Mouse (Mus musculus) intestine, embryonic 14.5 days (tissue): Measurements from ENCODE around the gene Usp46. TPM values are rescaled to one million over a fixed set of nuclear protein-coding genes. Genes with fewer than 3 reads are reported as not detected.
"Not testable (repeated sequence)": the region's sequence is repeated elsewhere in the genome, so short reads cannot be mapped to it uniquely, and the experiment has no call there.

Experiments
- ATAC-seq: fragments of 200-750 bp; cut with Nextera tagmentation; replicated peaks from 2 replicates; pipeline ENCODE4 v1.8.0; 2017; ENCODE audit warnings: low read depth, moderate number of reproducible peaks, moderate TSS enrichment, moderate library complexity; ENCODE audit not compliant: low FRiP score, low TSS enrichment
- DNase-seq: peaks from one replicate; pipeline ENCODE4 v3.0.0-alpha.2; 2018; ENCODE audit warnings: low spot score
- H3K27ac ChIP-seq: fragments of 300-500 bp; sonication (generic); 2 replicates; pipeline ENCODE4 v1.5.1; 2014; ENCODE audit warnings: low read depth, mild to moderate bottlenecking, control low read depth
- H3K27me3 ChIP-seq: fragments of 300-500 bp; sonication (generic); replicated peaks from 2 replicates; pipeline ENCODE4 v1.6.1; 2014; ENCODE audit warnings: low read length, control low read depth; ENCODE audit not compliant: control insufficient read depth, insufficient read depth
- H3K36me3 ChIP-seq: fragments of 300-500 bp; sonication (generic); 2 replicates; pipeline ENCODE4 v1.6.1; 2014; ENCODE audit warnings: low read length, control low read depth; ENCODE audit not compliant: control insufficient read depth, insufficient read depth
- H3K4me1 ChIP-seq: fragments of 300-500 bp; sonication (generic); replicated peaks from 2 replicates; pipeline ENCODE4 v1.6.1; 2014; ENCODE audit warnings: low read length, control low read depth, mixed read lengths; ENCODE audit not compliant: control insufficient read depth, insufficient read depth
- H3K4me2 ChIP-seq: fragments of 300-500 bp; sonication (generic); 2 replicates; pipeline ENCODE4 v1.6.1; 2014; ENCODE audit warnings: low read length
- H3K4me3 ChIP-seq: fragments of 300-500 bp; sonication (generic); 2 replicates; pipeline ENCODE4 v1.5.1; 2014; ENCODE audit warnings: low read depth, low read length, control low read depth, mixed read lengths
- H3K9ac ChIP-seq: fragments of 300-500 bp; sonication (generic); 2 replicates; pipeline ENCODE4 v1.6.1; 2014; ENCODE audit warnings: mild to moderate bottlenecking, low read length
- H3K9me3 ChIP-seq: fragments of 300-500 bp; sonication (generic); 2 replicates; pipeline ENCODE4 v1.6.1; 2016; ENCODE audit warnings: low read length, control low read depth; ENCODE audit not compliant: control insufficient read depth
- WGBS: fragments of 180-500 bp; shearing (Covaris S2); extraction: QIAGEN DNeasy Blood & Tissue Kit; methylation state at CpG from one replicate; pipeline ENCODE4 v1.1.7; 2014; 5-methylcytosine and 5-hydroxymethylcytosine counted together
- polyA plus RNA-seq: library from polyadenylated mRNA; unstranded; fragments of >200 nt; fragmentation: Nextera tagmentation; extraction: Ambion mirVana; gene quantifications from 2 replicates; pipeline ENCODE4 v1.2.1, GENCODE M21; 2014

The Usp46 gene
- polyA plus RNA-seq, 1 experiment from 2014 or later, result 32.2 TPM

DNA sequence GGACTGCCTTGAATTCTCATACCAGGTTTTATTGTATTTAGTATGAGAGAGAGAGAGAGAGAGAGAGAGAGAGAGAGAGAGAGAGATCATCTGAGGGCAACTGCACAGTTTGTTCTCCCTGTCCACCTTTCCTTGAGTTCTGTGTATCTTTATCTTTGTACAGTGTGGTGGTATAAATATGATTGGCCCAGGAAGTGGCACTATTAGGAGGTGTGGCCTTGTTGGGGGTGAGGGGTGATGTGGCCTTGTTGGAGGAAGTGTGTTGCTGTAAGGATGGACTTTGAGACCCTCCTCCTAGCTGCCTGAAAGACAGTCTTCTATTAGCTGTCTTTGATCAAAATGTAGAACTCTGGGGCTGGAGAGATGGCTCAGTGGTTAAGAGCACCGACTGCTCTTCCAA lies 10.2 kb upstream of the Usp46 start:
- Histone ChIP-seq H3K4me3 (no peak overlapping the region), H3K36me3 (no peaks in the 10 kb centered on the region), H3K27ac (no peak overlapping the region), H3K27me3 (no peaks in the 10 kb centered on the region), H3K9ac (no peak overlapping the region), H3K4me1 (no peaks in the 10 kb centered on the region; the same call in 1 of the 2 replicates), H3K9me3 (no peaks in the 10 kb centered on the region), H3K4me2 (no peak overlapping the region)
- WGBS, result 77% methylated on average over 1 of the region's 1 CpGs
- ATAC-seq, result no peak
- DNase-seq, result no peak

DNA sequence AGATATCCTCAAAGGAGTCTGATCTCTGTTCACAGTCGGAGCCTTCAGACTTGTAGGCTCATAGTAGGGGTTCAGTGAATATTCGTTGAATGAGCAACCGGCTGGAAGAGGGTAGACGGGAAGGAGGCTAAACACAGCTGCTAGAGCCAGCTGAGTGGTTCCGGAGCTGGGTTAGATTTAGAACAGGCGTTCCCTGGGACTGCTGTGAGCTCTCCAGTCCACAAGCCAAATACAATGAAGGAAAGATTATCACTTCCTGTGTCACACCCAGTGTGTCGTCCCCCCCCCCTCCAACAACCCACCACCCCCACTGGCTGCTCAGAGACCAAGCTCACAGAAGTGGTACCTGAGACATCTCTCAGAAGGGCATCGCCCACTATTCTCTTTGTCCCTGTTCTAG lies 9.7 kb upstream of the Usp46 start:
- H3K4me3 ChIP-seq, result no peak overlapping the region
- H3K27ac ChIP-seq, result no peak overlapping the region
- no peaks in the 10 kb centered on the region for H3K36me3 ChIP-seq
- DNase-seq (no peak), ATAC-seq (no peak)
- H3K4me1 ChIP-seq, result no peaks in the 10 kb centered on the region; the same call in 1 of the 2 replicates
- H3K27me3 ChIP-seq, result no peaks in the 10 kb centered on the region
- H3K9ac ChIP-seq, result no peak overlapping the region
- no peak overlapping the region for H3K4me2 ChIP-seq
- WGBS, result 32% methylated on average over 8 of the region's 8 CpGs
- no peaks in the 10 kb centered on the region for H3K9me3 ChIP-seq

DNA sequence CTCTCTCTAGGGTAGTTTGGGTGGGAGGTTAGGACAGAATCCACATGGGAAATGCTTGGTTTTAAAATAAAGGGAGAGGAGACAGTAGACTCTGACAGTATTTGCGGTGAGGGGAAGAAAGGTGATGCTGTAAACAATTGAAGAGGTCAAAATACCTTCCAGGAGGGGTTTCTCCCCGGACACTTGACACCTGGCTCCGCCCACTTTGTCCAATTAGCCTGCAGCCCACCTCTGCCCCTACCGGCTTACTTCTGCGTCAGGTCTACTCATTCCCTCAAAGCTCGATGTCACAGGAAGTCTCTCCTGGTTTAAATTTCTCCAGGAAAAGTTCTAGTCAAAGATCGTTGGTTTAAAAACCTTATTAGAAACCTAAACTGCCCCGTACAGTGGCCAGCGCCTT lies 8.5 kb upstream of the Usp46 start:
- Histone ChIP-seq H3K27ac (no peak overlapping the region), H3K4me1 (no peaks in the 10 kb centered on the region; the same call in 1 of the 2 replicates), H3K9me3 (no peaks in the 10 kb centered on the region), H3K9ac (no peak overlapping the region), H3K4me3 (no peak overlapping the region), H3K27me3 (no peaks in the 10 kb centered on the region), H3K36me3 (no peaks in the 10 kb centered on the region), H3K4me2 (no peak overlapping the region)
- DNase-seq, result no peak
- WGBS, result 12% methylated on average over 9 of the region's 9 CpGs
- no peak for ATAC-seq

DNA sequence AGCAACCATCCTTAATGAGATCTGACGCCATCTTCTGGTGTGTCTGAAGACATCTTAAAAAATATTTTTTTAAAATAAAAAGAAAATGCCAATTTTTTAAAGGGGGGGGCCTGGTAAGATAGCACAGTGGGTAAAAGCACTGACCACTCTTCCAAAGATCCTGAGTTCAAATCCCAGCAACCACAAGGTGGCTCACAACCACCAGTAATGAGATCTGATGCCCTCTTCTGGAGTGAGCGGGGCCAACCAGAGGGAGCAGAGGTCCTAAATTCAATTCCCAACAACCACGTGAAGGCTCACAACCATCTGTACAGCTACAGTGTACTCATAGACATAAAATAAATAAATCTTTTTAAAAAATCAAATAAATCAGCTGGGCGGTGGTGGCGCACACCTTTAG lies 2.3 kb upstream of the Usp46 start:
- not testable (repeated sequence) for H3K4me2 ChIP-seq, H3K9ac ChIP-seq, H3K27ac ChIP-seq, H3K36me3 ChIP-seq, H3K4me3 ChIP-seq, H3K27me3 ChIP-seq, DNase-seq, H3K9me3 ChIP-seq, ATAC-seq
- H3K4me1 ChIP-seq, result peaks cover 28% of the 10 kb centered on the region
- 91% methylated on average over 5 of the region's 5 CpGs for WGBS

DNA sequence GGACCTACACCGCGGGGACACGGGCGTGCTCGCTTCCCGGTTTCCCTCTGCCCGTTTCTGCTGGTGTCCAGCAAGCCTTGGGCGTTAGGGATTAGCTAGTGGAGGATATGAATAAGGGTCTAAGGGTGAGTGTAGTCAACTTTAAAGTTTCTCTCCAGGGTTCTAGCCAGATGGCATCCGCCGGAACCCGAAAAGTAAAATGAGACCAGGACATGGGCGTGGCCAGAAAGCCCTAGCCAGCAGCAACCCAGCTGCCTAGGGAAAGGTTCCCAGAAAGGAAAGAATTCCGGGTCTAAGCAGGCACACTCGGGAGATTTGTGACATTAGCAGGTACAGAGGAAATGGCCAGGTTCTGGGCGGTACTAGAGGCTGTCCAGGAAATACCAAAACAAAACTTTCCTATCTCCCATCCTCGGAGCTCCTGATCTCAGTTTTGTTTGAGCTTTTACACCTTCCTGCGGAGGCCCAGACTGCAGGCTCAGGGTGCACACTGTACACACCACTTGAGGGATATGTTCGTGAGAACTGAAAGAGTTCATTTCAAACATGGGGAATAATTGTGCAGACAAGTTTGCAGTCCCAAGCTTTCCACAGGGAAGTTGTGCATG lies 587 bp upstream of the Usp46 start:
- Histone ChIP-seq H3K4me2 (peak overlapping the region; percentile 75), H3K9me3 (no peaks in the 10 kb centered on the region), H3K27me3 (no peaks in the 10 kb centered on the region), H3K36me3 (no peaks in the 10 kb centered on the region), H3K4me3 (peak overlapping the region; percentile 88), H3K9ac (peak overlapping the region; percentile 91), H3K27ac (peak overlapping the region; percentile 97), H3K4me1 (peaks cover 37% of the 10 kb centered on the region)
- peak; percentile 91 for DNase-seq
- peak; percentile 63 for ATAC-seq
- 1% methylated on average over 18 of the region's 18 CpGs for WGBS

DNA sequence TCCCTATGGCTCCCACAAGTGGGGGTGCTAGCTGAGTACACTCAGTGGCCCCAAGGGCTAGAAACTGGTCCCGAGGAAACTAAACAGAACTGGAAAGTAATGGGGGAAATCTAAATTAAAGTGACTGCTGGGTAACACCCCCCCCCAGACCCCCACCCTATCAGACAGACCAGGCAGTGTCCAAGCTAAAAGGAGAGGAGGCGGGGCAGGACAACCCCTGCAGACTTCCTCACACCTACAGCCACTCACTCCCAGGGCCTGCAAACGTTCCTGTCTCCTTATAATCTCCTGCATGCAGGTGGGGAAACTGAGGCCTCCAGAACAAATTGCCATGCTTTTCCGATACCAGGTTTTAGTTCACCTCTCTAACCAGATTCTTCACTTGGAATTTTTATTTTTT lies 885 bp downstream of the Usp46 start:
- H3K9me3 ChIP-seq, result no peaks in the 10 kb centered on the region
- WGBS, result 3% methylated on average over 4 of the region's 4 CpGs
- H3K27me3 ChIP-seq, result no peaks in the 10 kb centered on the region
- ATAC-seq (no peak), DNase-seq (no peak)
- peak overlapping the region; percentile 75 for H3K4me2 ChIP-seq
- no peaks in the 10 kb centered on the region for H3K36me3 ChIP-seq
- peak overlapping the region; percentile 88 for H3K4me3 ChIP-seq
- H3K9ac ChIP-seq, result peak overlapping the region; percentile 91
- H3K27ac ChIP-seq, result peak overlapping the region; percentile 97; the same call in 1 of the 2 replicates
- peaks cover 37% of the 10 kb centered on the region for H3K4me1 ChIP-seq

DNA sequence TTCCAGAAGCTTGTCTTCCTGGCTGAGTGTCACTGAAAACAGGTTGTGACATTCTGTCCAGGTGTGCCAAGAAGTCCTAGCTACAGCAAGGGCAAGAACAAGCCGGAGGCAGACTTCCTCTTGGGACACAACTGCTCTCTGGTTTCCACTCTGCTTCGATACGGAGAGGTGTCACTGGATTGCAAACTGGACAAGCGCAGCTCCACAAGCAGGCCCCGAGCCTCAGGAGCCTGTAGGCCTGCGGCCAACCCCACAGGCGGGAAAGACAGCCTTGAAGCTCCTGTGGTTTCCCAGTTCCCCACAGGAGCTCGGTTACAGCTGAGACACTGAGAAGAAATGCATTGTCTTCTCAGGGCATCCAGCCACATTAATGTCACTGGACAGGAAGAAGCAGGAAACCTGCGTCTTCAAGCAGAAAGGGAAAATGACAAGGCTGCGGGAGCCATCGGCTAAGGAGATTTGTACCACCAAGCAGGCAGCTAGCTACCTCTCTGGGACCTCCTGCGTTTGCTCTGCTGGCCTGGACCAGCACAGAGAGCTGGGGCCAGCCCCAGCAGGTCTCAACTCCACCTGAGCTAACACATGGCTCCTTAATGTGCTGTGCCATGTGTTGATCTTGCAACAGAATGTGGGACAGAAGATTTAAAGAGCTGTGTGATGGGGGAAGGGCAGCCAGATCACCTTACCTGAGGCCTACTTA lies 1.7 kb downstream of the Usp46 start:
- peaks cover 40% of the 10 kb centered on the region for H3K4me1 ChIP-seq
- no peak for DNase-seq

DNA sequence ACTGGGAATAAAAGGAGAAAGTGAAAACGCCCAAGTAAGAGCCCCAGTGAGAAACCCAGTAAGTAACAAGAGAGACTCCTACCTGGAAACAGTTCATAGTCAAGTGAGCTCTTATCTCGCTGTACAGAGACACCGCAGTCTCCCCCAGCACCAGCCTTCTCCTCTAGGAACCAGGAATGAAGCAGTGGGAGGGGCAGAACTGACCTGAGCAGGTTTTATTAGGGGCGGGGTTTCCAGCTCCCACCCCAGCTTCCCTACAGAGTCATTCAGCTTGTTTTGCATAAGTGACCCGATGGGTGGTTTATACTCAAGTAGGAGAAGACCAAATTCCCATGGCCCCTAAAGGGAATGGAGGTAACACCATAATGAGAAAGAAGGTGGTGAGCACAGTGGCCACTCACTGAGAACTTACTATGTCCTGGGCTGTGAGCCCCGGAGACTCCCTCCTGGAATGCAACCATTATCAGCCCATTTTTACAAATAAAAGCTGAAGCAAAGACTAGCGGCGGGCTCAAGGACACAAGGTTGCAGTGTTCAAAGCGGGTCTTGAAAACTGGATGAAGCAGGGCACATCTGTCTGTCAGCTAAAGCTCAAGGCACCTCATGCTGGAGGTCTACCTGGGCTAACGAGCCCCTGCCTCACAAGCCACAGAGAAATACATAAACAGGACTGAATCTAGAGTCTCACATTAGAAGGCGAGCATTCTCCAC lies 2.5 kb downstream of the Usp46 start:
- Histone ChIP-seq H3K9me3 (no peaks in the 10 kb centered on the region), H3K4me2 (peak overlapping the region; percentile 75), H3K4me1 (peaks cover 41% of the 10 kb centered on the region), H3K9ac (no peak overlapping the region), H3K27ac (0 out of 2 replicates have a peak overlapping the region, but pooled peaks have one; percentile 97), H3K27me3 (no peaks in the 10 kb centered on the region), H3K36me3 (no peaks in the 10 kb centered on the region), H3K4me3 (peak overlapping the region; percentile 17)
- 35% methylated on average over 11 of the region's 11 CpGs for WGBS
- no peak for ATAC-seq
- DNase-seq, result peak; percentile 66

More for the DNA sequence above, 1.7 kb downstream of the Usp46 start:
- no peak for ATAC-seq
- H3K4me3 ChIP-seq, result peak overlapping the region; percentile 88
- no peaks in the 10 kb centered on the region for H3K27me3 ChIP-seq
- no peaks in the 10 kb centered on the region for H3K36me3 ChIP-seq
- peak overlapping the region; percentile 75 for H3K4me2 ChIP-seq
- H3K9ac ChIP-seq, result peak overlapping the region; percentile 11; the same call in 1 of the 2 replicates
- no peaks in the 10 kb centered on the region for H3K9me3 ChIP-seq
- WGBS, result 26% methylated on average over 12 of the region's 12 CpGs
- peak overlapping the region; percentile 97 for H3K27ac ChIP-seq
